Mouse (Mus musculus) G1E-ER4 (cell line): ENCODE results near the gene Cplx3. TPM values are rescaled to one million over a fixed set of nuclear protein-coding genes. Genes with fewer than 3 reads are reported as not detected.

ENCODE experiments used
- GATA1 ChIP-seq: IDR thresholded peaks from one replicate; pipeline ENCODE4 v1.8.0; 2012; ENCODE audit warnings: low read length, inconsistent platforms
- polyA plus RNA-seq: library from polyadenylated mRNA; stranded (reverse); fragments of >175 nt; gene quantifications from 2 replicates; pipeline ENCODE4 v1.2.3, GENCODE M21; 2012

Cplx3 gene
- not detected in 2 replicates for polyA plus RNA-seq

- TF ChIP-seq GATA1, result no peak
Observed at GRCm38 (mm10) chr9:57606139-57606851, at the start of gene Cplx3. Gene Cplx3 (minus strand): TSS chr9:57606281.

GRCm38 (mm10) chr9:57655749-57656148 is 49.7 kb upstream of the Cplx3 start:
- TF ChIP-seq GATA1, result no peak

GRCm38 (mm10) chr9:57654966-57655365 is 48.9 kb upstream of the Cplx3 start:
- TF ChIP-seq GATA1, result no peak

GRCm38 (mm10) chr9:57653283-57653682 is 47.2 kb upstream of the Cplx3 start, which contains the start of gene Csk:
Gene Csk (minus strand): TSS chr9:57653631.
- TF ChIP-seq GATA1, result no peak

- TF ChIP-seq GATA1, result no peak
Observed at GRCm38 (mm10) chr9:57652855-57653254, 46.8 kb upstream of the Cplx3 start.

GRCm38 (mm10) chr9:57652351-57652750 is 46.3 kb upstream of the Cplx3 start:
- TF ChIP-seq GATA1, result no peak

- no peak for TF ChIP-seq GATA1
Observed at GRCm38 (mm10) chr9:57650786-57651311, 44.8 kb upstream of the Cplx3 start.

GRCm38 (mm10) chr9:57650130-57650785 is 44.2 kb upstream of the Cplx3 start:
- TF ChIP-seq GATA1, result no peak

GRCm38 (mm10) chr9:57647286-57648108 is 41.4 kb upstream of the Cplx3 start:
- no peak for TF ChIP-seq GATA1

- TF ChIP-seq GATA1, result no peak
Observed at GRCm38 (mm10) chr9:57646551-57647103, 40.5 kb upstream of the Cplx3 start.

- TF ChIP-seq GATA1, result no peak
Observed at GRCm38 (mm10) chr9:57644944-57645893, 39.1 kb upstream of the Cplx3 start.

- no peak for TF ChIP-seq GATA1
Observed at GRCm38 (mm10) chr9:57644442-57644943, 38.4 kb upstream of the Cplx3 start.

GRCm38 (mm10) chr9:57643856-57644180 is 37.7 kb upstream of the Cplx3 start:
- peak; percentile 87 for TF ChIP-seq GATA1

- no peak for TF ChIP-seq GATA1
Observed at GRCm38 (mm10) chr9:57643169-57643855, 37.2 kb upstream of the Cplx3 start.
